Mouse (Mus musculus) forebrain, embryonic 10.5 days (tissue): ENCODE data around the gene C8a. TPM values are rescaled to one million over a fixed set of nuclear protein-coding genes. Genes with fewer than 3 reads are reported as not detected.

Source experiments
- DNase-seq: peaks from one replicate; pipeline ENCODE4 v3.0.0-alpha.2; 2017; ENCODE audit warnings: low spot score; ENCODE audit errors: extremely low spot score
- H3K27ac ChIP-seq: fragments of 300-500 bp; sonication (generic); 2 replicates; pipeline ENCODE4 v1.5.1; 2016; ENCODE audit warnings: mild to moderate bottlenecking
- H3K27me3 ChIP-seq: fragments of 300-500 bp; sonication (generic); 2 replicates; pipeline ENCODE4 v1.6.1; 2016; ENCODE audit warnings: mild to moderate bottlenecking; ENCODE audit not compliant: poor library complexity, severe bottlenecking
- H3K36me3 ChIP-seq: fragments of 300-500 bp; sonication (generic); replicated peaks from 2 replicates; pipeline ENCODE4 v1.6.1; 2016; ENCODE audit warnings: mild to moderate bottlenecking, moderate library complexity
- H3K4me1 ChIP-seq: fragments of 300-500 bp; sonication (generic); 2 replicates; pipeline ENCODE4 v1.6.1; 2016
- H3K4me3 ChIP-seq: fragments of 300-500 bp; sonication (generic); 2 replicates; pipeline ENCODE4 v1.5.1; 2016; ENCODE audit warnings: mild to moderate bottlenecking, moderate library complexity
- H3K9me3 ChIP-seq: fragments of 300-500 bp; sonication (generic); 2 replicates; pipeline ENCODE4 v1.6.1; 2016; ENCODE audit warnings: mild to moderate bottlenecking, moderate library complexity
- WGBS: fragments of 180-500 bp; shearing (Covaris S2); methylation state at CpG from one replicate; pipeline ENCODE4 v1.1.7; 2016; 5-methylcytosine and 5-hydroxymethylcytosine counted together
- polyA plus RNA-seq: library from polyadenylated mRNA; unstranded; fragments of >200 nt; fragmentation: Nextera tagmentation; extraction: Ambion mirVana; gene quantifications from 2 replicates; pipeline ENCODE4 v1.2.1, GENCODE M21; 2016

Gene C8a
- polyA plus RNA-seq, 1 experiment from 2014 or later: not detected

GRCm38 (mm10) chr4:104887486-104887885 lies 11.3 kb upstream of the C8a start:
- WGBS: 67% methylated on average over 9 of the region's 9 CpGs
- DNase-seq: no peak
- H3K27ac ChIP-seq: no peak overlapping the region
- no peaks in the 10 kb centered on the region for H3K36me3 ChIP-seq
- no peaks in the 10 kb centered on the region for H3K27me3 ChIP-seq
- H3K4me1 ChIP-seq: peaks cover 28% of the 10 kb centered on the region
- H3K9me3 ChIP-seq: no peaks in the 10 kb centered on the region
- H3K4me3 ChIP-seq: no peak overlapping the region

DNA sequence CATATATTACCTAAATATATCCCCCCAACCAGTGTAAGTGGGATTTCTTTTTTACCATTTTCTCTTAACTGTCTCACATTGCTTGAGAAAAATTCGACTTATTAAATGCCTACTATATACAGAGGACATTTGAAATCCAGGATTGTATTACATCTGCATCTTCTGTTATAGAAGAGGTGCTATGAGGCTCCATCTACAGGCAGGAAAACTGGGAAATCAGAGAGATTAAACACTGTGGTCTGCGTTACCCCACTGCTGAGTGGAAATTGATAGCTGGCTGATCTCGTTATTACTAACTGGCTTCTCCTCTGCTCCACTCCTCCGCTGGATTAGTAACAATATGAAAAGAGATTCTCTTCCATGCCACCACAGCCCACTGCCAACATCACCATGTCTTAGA lies 366 bp downstream of the C8a start:
- Histone ChIP-seq H3K4me1 (no peaks in the 10 kb centered on the region), H3K27me3 (no peaks in the 10 kb centered on the region), H3K27ac (no peak overlapping the region), H3K9me3 (no peaks in the 10 kb centered on the region), H3K4me3 (no peak overlapping the region), H3K36me3 (no peaks in the 10 kb centered on the region)
- DNase-seq: no peak
- 73% methylated on average over 4 of the region's 4 CpGs for WGBS

DNA sequence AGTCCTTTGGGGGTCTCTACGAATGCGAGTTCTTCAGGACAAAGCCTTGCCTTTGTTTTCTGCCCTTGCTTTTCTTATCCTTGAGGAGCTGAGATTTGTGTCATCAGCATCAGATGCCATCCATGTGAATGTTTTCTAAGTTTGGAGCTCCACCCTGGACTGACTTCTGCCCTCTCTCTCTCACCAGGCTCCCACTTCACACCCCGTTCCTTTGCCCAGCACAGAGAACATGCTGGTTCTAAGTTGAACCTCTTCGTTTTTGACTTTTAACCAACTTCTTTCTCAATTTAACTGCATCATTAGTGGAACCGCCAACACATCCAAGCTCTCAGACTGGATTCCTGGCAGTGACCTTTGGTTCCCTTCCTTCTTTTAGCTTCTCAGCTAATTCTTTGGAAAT lies 6.0 kb downstream of the C8a start:
- Histone ChIP-seq H3K4me3 (no peak overlapping the region), H3K27ac (no peak overlapping the region), H3K9me3 (no peaks in the 10 kb centered on the region), H3K27me3 (no peaks in the 10 kb centered on the region), H3K36me3 (no peaks in the 10 kb centered on the region), H3K4me1 (0 out of 2 replicates have a peak, but pooled peaks cover 7% of the 10 kb centered on the region)
- no peak for DNase-seq
- WGBS: 91% methylated on average over 5 of the region's 5 CpGs

DNA sequence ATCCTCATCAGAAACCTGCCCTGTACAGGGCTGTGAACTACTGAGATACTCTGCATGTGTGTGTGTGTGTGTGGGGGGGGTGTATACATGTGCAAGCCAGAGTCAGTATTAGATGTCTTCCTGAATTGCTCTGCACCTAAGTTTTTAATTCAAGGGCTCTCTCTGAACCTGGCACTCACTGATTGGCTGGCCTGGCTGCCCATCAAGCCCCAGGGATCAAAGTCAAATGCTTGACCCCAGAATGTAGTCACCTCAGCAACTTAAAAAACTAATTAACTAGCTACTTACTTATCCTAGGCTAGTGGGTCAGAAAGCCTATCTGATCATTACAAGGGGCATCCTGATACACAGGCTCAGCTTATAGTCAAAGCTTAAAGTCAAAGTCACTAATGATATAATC lies 6.6 kb downstream of the C8a start:
- no peaks in the 10 kb centered on the region for H3K9me3 ChIP-seq
- 0 out of 2 replicates have a peak, but pooled peaks cover 7% of the 10 kb centered on the region for H3K4me1 ChIP-seq
- H3K27me3 ChIP-seq: no peaks in the 10 kb centered on the region
- DNase-seq: no peak
- no peak overlapping the region for H3K4me3 ChIP-seq
- H3K27ac ChIP-seq: no peak overlapping the region
- no peaks in the 10 kb centered on the region for H3K36me3 ChIP-seq

DNA sequence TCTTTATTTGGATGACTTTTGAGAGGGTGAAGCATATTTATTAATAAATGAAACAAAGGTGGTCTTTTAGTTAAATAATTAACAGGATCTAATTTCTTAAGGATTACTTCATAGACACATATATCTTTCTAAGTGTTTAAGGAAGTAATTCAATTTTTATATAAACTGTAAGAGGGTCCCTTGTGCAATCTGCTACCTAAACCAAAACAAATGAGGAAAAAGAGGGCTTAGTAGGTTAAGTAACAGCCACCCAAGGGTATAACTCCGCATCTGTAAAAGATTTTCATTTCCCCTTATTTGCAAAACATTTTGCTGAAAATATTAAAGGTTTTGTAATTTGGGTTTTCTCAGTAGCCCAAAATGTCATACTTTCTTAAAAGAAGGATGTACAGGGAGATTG lies 11.8 kb downstream of the C8a start:
- WGBS: 95% methylated on average over 1 of the region's 1 CpGs

DNA sequence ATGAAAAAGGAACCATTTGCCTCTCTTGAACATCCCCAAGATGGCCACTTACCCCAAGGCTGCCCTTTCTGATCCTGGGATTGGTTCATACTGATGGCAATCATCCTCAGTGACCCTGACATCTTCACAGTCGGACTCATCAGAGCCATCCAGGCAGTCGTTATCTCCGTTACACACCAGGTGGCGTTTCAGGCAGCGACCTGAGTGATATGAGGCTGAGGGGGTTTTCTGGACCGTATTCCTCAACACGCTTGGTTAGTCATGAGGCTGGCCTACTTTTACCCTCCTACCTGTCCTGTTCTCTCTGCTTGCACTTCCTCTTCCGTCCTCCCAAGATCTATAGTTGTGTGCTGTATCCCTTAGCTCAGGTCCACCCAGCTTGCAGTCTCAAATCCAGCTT lies 15.0 kb downstream of the C8a start:
- no peak for DNase-seq
- Histone ChIP-seq H3K27ac (no peak overlapping the region), H3K4me1 (0 out of 2 replicates have a peak, but pooled peaks cover 7% of the 10 kb centered on the region), H3K36me3 (no peaks in the 10 kb centered on the region), H3K4me3 (no peak overlapping the region), H3K9me3 (no peaks in the 10 kb centered on the region), H3K27me3 (no peaks in the 10 kb centered on the region)
- 81% methylated on average over 8 of the region's 8 CpGs for WGBS

More for the DNA sequence above, 11.8 kb downstream of the C8a start:
- Histone ChIP-seq H3K36me3 (no peaks in the 10 kb centered on the region), H3K4me1 (0 out of 2 replicates have a peak, but pooled peaks cover 7% of the 10 kb centered on the region), H3K27ac (no peak overlapping the region), H3K4me3 (no peak overlapping the region), H3K9me3 (no peaks in the 10 kb centered on the region), H3K27me3 (no peaks in the 10 kb centered on the region)
- no peak for DNase-seq

- Histone ChIP-seq H3K27me3 (no peaks in the 10 kb centered on the region), H3K4me3 (no peak overlapping the region), H3K4me1 (no peaks in the 10 kb centered on the region), H3K36me3 (no peaks in the 10 kb centered on the region), H3K27ac (no peak overlapping the region), H3K9me3 (no peaks in the 10 kb centered on the region)
- no peak for DNase-seq
- WGBS: 87% methylated on average over 4 of the region's 4 CpGs
Observed at GRCm38 (mm10) chr4:104857823-104858222, 18.4 kb downstream of the C8a start.

DNA sequence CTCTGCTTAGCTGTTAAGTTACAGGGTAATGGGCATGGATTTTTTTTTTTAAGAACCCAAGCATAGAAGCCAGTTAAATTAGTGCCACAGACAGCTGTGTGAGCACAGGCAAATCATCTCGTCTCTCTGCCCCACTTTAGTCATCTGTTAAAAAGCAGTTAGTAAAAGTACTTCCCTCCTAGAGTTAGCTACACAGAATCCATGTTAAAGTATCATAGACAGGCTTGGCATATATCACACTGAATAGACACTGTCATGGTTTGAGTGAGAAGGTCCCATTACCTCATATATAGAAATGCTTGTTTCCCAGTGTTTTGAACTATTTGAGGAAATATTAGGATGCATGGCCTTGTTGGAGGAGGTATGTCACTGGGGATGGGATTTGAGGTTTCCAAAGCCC lies 19.2 kb downstream of the C8a start, which contains the start of gene Gm17662:
TSS of gene Gm17662 (plus strand) at position 301 of the 400 bp plus-strand sequence.
- Histone ChIP-seq H3K4me3 (no peak within 1 kb of the TSS), H3K27me3 (no peaks in the 10 kb centered on the region)
- 73% methylated on average over 1 of the region's 1 CpGs for WGBS

DNA sequence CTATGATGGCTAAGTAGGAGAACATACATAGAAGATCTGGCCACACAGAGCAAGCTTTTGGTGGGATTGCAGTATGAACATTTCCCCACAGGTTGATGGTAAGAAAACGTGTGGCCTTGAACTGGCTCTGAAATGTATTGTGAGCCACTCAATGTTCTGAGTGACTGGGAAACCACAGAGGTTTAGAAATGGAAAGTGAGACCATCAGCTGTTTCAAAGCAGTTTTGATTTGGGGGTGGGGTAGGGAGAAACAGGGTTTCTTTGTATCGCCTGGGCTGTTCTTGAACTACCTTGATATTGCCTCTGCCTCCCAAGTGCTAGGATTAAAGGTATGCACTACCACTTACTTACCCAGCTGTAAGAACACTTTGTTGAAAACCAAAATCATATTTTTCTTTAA lies 21.0 kb downstream of the C8a start:
- no peaks in the 10 kb centered on the region for H3K36me3 ChIP-seq
- 84% methylated on average over 2 of the region's 2 CpGs for WGBS
- H3K27ac ChIP-seq: no peak overlapping the region
- H3K4me1 ChIP-seq: no peaks in the 10 kb centered on the region
- no peak overlapping the region for H3K4me3 ChIP-seq
- no peaks in the 10 kb centered on the region for H3K9me3 ChIP-seq
- DNase-seq: no peak
- no peaks in the 10 kb centered on the region for H3K27me3 ChIP-seq

More for the DNA sequence above, 19.2 kb downstream of the C8a start, which contains the start of gene Gm17662:
- no peak for DNase-seq
- Histone ChIP-seq H3K9me3 (no peaks in the 10 kb centered on the region), H3K27ac (no peak within 1 kb of the TSS), H3K4me1 (no peaks in the 10 kb centered on the region), H3K36me3 (no peaks in the 10 kb centered on the region)

- no peaks in the 10 kb centered on the region for H3K36me3 ChIP-seq
- no peak for DNase-seq
- H3K4me1 ChIP-seq: peaks cover 9% of the 10 kb centered on the region
- H3K27me3 ChIP-seq: no peaks in the 10 kb centered on the region
- H3K27ac ChIP-seq: no peak overlapping the region
- no peaks in the 10 kb centered on the region for H3K9me3 ChIP-seq
- H3K4me3 ChIP-seq: no peak overlapping the region
- WGBS: 72% methylated on average over 4 of the region's 4 CpGs
Observed at GRCm38 (mm10) chr4:104843546-104843945, 32.7 kb downstream of the C8a start.

- WGBS: 88% methylated on average over 5 of the region's 5 CpGs
- Histone ChIP-seq H3K4me1 (peaks cover 9% of the 10 kb centered on the region), H3K27ac (no peak overlapping the region), H3K27me3 (no peaks in the 10 kb centered on the region), H3K36me3 (no peaks in the 10 kb centered on the region), H3K9me3 (no peaks in the 10 kb centered on the region), H3K4me3 (no peak overlapping the region)
- no peak for DNase-seq
Observed at GRCm38 (mm10) chr4:104842204-104842603, 34.0 kb downstream of the C8a start.

GRCm38 (mm10) chr4:104838342-104838741 lies 37.9 kb downstream of the C8a start:
- H3K4me3 ChIP-seq: no peak overlapping the region
- DNase-seq: no peak
- 87% methylated on average over 2 of the region's 2 CpGs for WGBS

GRCm38 (mm10) chr4:104835096-104835495 lies 41.1 kb downstream of the C8a start:
- no peaks in the 10 kb centered on the region for H3K36me3 ChIP-seq
- 23% methylated on average over 5 of the region's 5 CpGs for WGBS
- no peak overlapping the region for H3K4me3 ChIP-seq
- H3K27ac ChIP-seq: no peak overlapping the region
- H3K27me3 ChIP-seq: no peaks in the 10 kb centered on the region
- DNase-seq: no peak
- peaks cover 11% of the 10 kb centered on the region for H3K4me1 ChIP-seq
- no peaks in the 10 kb centered on the region for H3K9me3 ChIP-seq

More at GRCm38 (mm10) chr4:104838342-104838741, 37.9 kb downstream of the C8a start:
- Histone ChIP-seq H3K27ac (no peak overlapping the region), H3K9me3 (no peaks in the 10 kb centered on the region), H3K4me1 (peaks cover 18% of the 10 kb centered on the region), H3K27me3 (no peaks in the 10 kb centered on the region), H3K36me3 (no peaks in the 10 kb centered on the region)

DNA sequence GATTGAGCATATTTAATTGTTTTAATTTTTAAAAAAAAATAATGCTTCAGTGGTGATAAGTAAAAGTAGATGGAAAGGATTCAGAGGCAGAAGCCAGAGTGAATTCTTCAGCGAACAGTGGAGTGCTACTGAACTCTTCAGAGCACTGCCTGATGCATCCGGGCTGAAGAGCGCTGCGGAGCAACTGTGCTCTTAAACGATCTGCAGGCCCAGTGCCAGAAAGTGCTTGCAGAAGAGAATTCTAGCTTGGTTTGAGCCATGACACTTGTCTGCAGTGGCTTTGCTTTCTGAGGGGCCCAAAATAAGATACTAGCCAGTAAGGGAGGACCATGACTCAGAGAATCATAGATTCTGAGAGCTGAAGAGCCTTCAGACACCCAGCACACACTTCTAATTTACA lies 47.3 kb downstream of the C8a start:
- H3K9me3 ChIP-seq: no peaks in the 10 kb centered on the region
- 92% methylated on average over 5 of the region's 5 CpGs for WGBS
- no peaks in the 10 kb centered on the region for H3K4me1 ChIP-seq
- no peak overlapping the region for H3K27ac ChIP-seq
- H3K27me3 ChIP-seq: no peaks in the 10 kb centered on the region
- no peak overlapping the region for H3K4me3 ChIP-seq
- no peaks in the 10 kb centered on the region for H3K36me3 ChIP-seq
- no peak for DNase-seq
